Mouse (Mus musculus): ENCODE measurements around the gene Lgals12. TPM values are rescaled to one million over a fixed set of nuclear protein-coding genes. Genes with fewer than 3 reads are reported as not detected.

Gene Lgals12
- under 1 TPM in 1 of 2 experiments, not detected in 1; 0.20 TPM for polyA plus RNA-seq (2017; shearing (Covaris generic))

DNA sequence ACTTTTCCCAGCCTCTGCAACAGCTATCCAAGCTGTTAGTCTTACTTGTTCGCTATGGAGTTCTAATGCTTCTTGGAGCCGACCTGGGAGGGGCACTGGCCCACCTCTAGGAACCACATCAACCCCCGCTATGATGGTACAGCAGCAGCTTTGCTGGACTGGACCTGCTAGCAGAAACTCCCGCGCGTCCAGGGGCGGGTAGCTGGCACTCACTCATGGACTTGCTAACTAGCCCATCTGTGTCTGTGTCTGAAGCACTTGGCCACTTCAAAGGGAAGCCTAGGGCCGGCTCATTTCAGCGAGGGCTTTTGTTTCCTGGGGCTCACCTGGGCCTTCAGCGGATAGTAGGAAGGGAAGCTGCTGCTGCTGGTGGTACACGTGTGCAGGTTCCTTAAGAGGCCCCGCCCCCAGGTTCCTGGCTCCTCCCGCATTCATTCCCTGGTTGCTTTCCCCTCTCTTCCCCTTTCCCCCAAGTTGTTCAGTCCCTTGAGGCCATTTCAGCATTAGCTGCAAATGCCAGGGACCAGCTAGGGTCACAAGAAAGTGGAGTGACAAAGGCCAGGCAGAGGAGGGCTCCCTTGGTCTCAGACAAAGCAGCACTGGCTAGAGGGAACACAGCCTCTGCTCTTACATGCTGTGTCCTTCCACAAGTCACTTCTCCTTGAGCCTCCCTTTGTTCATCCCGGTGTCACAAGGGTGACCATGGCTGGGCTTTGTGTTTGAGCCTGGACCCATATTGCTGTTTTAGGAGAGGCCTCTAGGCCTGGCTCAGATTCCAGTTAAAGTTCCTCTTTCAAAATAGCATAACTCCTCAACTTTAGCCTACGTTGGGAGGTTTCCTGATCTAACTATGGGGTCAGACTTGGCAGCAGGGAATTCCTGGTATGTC, at the start of gene Lgals12:
TSS of gene Lgals12 (minus strand) at position 393 of the 889 bp plus-strand sequence.

DNA sequence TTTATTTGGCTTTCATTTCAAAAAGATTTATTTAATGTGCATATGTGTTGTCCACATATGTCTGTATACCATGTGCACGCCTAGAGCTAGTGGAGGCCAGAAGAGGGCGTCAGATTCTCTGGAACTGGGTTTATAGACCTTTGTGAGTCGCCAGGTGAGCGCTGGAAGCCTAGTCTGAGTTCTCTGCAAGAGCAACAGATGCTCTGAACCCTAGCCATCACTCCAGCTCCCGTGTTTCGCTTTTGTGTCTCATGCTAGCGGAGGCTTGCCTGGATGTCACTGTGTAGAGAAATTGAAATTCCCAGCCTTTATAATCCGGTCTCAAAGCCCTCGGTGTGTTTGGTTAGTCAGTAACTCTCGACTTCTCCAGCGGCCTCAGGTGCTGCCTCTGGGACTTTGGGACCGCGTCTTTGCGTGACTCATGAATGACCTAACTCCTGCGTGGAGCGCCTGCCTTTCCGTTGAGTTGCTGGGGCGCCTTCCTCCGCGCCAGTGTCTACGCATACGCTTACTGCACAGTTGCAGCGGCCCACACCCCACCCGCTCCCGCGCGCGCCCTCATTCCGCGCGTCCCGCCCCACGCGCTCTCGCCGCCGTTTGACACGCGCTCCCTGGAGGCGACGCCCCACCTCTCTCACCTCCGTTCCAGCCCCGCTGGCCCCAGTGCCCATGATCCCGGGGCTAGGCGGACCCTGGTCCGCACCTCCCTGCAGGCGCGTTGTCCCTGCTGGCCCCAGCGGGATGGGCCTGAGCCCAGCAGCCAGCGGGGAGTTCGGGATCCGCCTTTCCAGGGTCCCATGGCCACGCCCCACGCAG, 5.2 kb upstream of the Lgals12 start, which contains the start of gene Hrasls5:
TSS of gene Hrasls5 (plus strand) at position 600 of the 816 bp plus-strand sequence.

DNA sequence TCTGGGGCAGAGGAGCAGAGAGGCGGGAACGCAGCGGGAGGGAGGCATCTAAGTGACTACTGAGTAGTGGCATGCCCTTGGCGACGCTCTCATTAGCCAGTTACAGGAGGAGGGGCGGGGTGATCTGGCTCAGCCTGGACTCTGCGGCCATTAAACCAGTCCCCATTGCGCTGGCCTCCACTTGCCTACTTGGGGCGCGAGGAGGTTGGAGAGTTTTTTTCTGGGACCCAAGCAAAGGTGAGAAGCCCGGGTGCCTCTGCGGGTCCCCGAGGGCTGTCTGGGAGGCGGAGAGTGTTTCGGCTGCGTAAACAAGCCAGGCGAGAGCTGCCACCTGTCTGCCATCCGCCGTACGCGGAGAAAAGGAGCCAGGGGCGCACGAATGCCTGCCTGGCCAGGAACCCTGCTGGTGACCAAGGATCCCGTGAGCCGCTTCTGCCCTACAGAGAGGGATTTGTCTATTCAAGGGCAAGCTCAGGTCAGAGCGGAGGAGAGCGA, 49.6 kb downstream of the Lgals12 start, which contains the start of gene Pla2g16:
TSS of gene Pla2g16 (plus strand) at position 132 of the 495 bp plus-strand sequence.

Other genes with a start within 250 kb of the Lgals12 start
- 10 to 100 TPM; 24.7 to 29.7 TPM for gene Spindoc, start 224.2 kb downstream of the Lgals12 start, polyA plus RNA-seq (2017; shearing (Covaris generic))
- gene 2700081O15Rik, start 189.6 kb downstream of the Lgals12 start, polyA plus RNA-seq (2017; shearing (Covaris generic)): 1 to 10 TPM in 1 of 2 experiments, under 1 TPM in 1; 0.20 to 2.9 TPM
- gene Rtn3, start 123.9 kb downstream of the Lgals12 start, polyA plus RNA-seq (2017; shearing (Covaris generic)): 100 to 1,000 TPM in 1 of 2 experiments, 10 to 100 TPM in 1; 99.7 to 106 TPM
- 10 to 100 TPM; 13.7 to 16.3 TPM for gene Atl3, start 113.2 kb downstream of the Lgals12 start, polyA plus RNA-seq (2017; shearing (Covaris generic))
- 100 to 1,000 TPM in 1 of 2 experiments, 10 to 100 TPM in 1; 85.8 to 103 TPM for gene Pla2g16, start 49.7 kb downstream of the Lgals12 start, polyA plus RNA-seq (2017; shearing (Covaris generic))
- gene Hrasls5, start 5.3 kb upstream of the Lgals12 start, polyA plus RNA-seq (2017; shearing (Covaris generic)): under 1 TPM in 1 of 2 experiments, not detected in 1; 0.62 TPM
- not detected for gene Slc22a19, start 104.1 kb upstream of the Lgals12 start, polyA plus RNA-seq (2017; shearing (Covaris generic))
- gene Slc22a26, start 195.5 kb upstream of the Lgals12 start, polyA plus RNA-seq (2017; shearing (Covaris generic)): under 1 TPM in 1 of 2 experiments, not detected in 1; 0.13 TPM